Mouse (Mus musculus) layer of hippocampus, postnatal 14 days (tissue): ENCODE data around the gene Usp29. TPM values are rescaled to one million over a fixed set of nuclear protein-coding genes. Genes with fewer than 3 reads are reported as not detected.
A peak's percentile ranks its signal among the peaks of the same experiment; 100 is the strongest.
"Not testable (repeated sequence)": the region's sequence is repeated elsewhere in the genome, so short reads cannot be mapped to it uniquely, and the experiment has no call there.

Experiments used
- DNase-seq, 2 experiments: peaks; one replicate each; pipeline ENCODE4 v3.0.0; 2021 to 2022; ENCODE audit warnings: low spot score in 2 of 2, mixed read lengths in 1 of 2
- total RNA-seq, 2 experiments: library from RNA; stranded (reverse); gene quantifications; 2 replicates each; pipeline ENCODE4 v1.2.3; 2021

The Usp29 gene
- total RNA-seq, 2 experiments from 2014 or later, result 33.7 to 37.1 TPM

DNA sequence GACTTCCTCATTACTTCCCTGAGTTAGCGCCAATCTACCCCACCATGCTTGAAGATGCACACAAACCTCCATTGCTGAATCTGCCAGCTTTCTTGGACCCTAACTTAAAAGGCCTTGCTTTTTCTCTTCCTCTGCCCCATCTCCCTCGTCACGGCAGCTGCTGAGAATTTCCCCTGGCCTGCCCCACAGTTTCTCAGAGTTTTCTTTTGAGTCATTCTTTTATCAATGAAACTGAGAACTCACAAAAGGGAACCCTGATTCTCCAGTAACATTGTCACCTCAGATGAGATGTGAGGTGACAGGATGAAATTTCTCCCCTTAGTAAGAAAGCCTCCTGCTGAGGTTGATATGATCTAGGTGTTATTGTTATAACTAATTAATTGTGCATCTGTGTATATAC is 138.5 kb downstream of the Usp29 start:
- no peak for DNase-seq

DNA sequence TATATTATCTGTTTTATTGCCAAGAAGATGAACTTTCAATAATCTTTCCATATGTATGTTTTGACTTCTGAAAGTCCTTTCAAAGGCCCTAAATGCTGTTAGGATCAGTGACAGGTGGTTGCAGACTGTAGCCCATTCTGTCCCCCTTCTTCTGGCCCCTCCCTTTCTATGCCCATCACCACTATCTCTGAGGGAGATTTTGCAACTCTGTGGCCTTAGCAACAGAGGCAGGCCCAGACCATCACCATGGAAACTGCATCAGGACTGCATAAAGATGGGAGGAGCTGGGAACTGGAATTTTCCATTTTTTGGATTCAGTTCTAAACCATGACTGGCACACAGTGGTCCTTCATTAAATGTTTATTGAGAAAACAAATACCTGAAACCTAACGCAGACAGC is 139.2 kb downstream of the Usp29 start:
- DNase-seq, result peak in 1 of 2 experiments; percentile 31

DNA sequence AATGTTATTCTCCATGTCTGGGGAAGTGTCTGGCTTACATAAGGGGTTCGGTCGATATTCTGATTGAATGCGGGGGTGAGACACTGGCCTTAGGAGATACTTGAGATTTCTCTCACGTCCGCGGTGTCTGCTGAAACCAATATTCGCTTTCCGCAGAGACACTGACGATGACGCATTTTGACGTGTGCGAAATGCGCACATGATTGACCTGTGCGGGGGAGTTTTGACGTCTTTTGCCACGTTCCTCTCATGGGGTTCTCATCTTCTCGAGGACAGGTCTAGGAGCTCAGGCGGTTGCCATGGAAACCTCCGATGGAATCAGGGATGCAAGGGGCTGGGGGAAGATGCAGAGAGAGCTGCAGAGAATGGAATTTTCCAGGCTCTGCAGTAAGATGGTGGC is 144.1 kb downstream of the Usp29 start:
- no peak for DNase-seq

DNA sequence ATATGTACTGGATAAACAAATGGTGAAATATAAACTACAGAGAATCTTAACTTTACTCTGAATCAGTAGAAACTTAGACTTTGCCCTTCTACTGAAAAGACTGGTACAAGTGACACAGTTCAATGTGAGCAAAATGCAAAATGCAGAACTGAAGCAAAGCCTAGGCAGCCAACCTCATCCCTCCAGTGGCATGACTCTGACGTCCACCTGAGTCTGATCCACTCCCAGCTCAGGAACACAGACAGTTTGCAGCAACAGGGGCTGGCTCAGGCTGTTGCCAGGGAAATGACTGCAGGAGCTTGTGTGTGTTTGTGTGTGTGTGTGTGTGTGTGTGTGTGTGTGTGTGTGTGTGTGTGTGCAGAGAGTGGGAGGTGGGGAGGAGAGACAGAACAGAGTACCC is 147.8 kb downstream of the Usp29 start:
- no peak for DNase-seq

DNA sequence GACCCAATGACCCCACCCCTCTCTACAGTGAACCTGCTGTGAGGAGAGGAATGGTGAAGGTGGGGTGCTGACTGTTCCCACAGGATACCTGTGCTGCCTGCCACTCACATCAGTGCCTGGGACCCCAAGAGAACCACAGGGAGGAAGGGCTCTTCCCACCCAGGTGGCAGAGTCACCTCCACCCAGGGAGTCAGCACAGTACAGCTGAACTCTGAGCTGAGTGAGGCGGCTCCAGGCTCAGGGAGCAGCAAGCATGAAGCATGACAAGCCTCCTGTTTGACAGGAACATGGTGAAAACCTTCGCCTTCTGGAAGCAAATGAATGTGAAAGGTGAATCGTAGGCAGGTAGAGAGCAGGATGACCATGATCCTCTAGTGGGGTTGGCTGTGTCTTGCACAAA is 148.5 kb downstream of the Usp29 start:
- DNase-seq, result not testable (repeated sequence)

DNA sequence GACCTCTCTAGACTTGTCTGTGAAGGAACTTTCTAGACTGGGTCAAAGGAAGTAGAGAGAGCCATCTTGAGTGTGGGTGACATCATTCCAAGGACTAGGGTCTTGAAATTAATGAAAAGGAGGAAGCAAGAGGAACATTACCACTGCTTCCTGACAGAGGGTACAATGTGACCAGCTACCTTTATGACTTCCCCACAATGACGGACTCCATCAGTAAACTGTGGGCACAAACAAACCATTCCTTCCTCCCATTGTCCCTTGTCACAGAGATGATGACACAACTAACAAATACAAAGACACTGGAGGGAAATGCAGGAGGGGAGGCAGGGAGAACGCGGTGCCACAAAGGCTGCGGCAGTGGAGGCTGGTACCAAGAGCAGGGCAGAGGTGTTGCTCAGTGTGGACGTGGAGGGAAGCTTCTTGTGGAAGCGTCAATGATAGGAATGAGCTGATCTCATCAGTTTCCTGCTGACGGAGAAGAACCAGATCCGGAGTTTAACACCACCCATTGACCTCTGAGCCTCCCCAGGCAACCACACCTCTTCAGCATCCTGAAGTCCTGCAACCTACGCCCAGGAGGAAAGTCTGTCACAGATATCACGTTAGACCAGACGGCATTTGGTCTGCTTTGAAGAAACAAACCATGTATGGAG is 149.3 kb downstream of the Usp29 start:
- no peak for DNase-seq

DNA sequence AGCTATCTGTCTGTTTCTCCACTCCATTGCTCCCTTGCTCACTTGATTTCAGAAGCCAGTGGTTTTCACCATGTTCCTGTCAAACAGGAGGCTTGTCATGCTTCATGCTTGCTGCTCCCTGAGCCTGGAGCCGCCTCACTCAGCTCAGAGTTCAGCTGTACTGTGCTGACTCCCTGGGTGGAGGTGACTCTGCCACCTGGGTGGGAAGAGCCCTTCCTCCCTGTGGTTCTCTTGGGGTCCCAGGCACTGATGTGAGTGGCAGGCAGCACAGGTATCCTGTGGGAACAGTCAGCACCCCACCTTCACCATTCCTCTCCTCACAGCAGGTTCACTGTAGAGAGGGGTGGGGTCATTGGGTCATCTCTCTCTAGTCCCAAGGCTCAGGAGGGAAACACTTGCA is 150.5 kb downstream of the Usp29 start:
- DNase-seq, result not testable (repeated sequence)

DNA sequence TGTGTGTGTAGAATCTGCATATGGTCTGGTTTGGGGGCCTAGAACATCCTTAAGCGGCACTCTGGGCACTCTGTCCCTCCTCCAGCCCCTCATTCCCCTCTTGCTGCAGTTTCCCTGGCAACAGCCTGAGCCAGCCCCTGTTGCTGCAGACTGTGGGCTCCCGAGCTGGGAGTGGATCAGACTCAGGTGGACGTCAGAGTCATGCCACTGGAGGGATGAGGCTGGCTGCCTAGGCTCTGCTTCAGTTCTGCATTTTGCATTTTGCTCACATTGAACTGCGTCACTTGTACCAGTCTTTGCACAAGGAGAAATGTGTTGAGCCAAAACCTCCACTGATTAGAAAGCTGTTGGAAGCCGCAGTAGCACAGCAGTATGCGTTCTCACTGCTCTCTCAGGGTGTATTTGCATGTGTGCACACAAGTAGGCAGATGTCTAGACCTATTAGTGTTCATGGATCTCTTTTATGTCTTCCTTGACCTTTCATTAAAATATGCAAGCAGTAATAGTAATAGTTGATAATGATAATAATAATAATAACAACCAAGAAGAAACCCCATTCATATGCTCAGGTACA is 151.2 kb downstream of the Usp29 start:
- DNase-seq, result peak; percentile 27 to 41

DNA sequence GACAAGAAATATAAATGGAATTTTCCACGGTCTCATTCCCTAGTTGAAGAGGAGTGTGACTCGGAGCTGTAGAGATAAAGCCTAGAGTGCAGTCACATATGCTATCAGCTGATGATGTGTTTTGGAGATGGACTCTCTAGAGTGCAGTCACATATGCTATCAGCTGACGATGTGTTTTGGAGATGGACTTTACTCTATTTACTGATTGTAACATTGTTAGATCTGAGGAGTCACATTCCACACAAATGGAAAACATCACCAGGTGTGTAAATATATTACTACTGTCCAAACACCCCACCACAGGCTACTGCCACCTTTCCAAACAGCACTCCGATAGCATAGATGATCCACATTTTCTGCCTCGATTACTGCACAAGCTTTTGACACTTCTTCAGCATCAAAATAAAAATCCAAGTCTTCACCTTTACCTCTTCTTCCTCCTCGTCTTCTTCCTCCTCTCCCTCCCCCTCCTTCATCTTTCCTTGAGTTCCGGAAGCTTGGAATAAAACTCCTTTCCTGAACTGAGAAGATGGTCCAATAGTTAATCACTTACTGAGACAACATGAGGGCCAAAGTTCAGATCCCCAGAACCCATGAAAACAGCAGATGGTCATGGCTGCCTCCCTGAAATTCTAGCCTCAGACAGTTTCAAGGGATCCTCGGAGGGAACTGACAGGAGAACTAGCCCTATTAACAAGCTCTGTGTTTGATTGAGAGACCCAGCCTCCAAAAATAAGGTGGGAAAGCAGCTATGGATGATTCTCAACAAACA is 153.2 kb downstream of the Usp29 start:
- DNase-seq, result no peak

DNA sequence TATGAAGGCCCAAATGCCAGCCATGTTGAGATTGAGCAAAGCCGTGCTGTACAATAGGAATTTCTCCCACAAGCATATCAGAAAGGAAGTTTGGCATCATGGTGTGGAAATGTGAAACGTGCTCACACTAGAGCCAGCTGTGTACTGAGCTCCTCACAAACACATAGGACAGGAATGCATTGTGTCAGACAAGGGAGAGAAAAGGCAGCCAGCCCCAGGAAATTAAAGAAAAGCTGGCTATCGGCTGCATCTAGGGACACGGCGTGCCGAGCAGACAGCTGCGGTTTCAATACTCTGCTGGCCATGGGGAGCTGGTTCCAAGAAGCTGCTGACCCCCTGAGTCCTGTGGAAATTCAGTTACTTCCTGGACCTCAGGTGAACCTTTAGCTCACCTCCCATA is 155.0 kb downstream of the Usp29 start:
- DNase-seq, result no peak

DNA sequence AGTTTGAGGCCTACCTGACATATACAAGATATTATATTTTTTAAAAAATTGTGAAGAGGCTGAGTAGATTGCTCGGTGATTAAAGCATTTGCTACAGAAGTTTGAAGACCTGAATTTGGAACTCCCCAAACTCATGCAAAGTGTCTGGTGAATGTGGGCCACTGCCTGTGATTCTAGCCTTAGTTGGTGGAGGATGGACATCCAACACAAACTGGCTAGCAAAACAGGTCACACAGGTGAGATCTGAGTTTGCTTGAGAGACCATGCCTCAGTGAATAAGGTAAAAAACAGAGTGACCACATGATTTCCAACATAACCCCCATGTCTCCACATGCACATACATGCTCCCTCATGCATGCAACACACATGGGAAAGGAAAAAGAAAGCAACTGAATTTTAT is 156.5 kb downstream of the Usp29 start:
- no peak for DNase-seq

DNA sequence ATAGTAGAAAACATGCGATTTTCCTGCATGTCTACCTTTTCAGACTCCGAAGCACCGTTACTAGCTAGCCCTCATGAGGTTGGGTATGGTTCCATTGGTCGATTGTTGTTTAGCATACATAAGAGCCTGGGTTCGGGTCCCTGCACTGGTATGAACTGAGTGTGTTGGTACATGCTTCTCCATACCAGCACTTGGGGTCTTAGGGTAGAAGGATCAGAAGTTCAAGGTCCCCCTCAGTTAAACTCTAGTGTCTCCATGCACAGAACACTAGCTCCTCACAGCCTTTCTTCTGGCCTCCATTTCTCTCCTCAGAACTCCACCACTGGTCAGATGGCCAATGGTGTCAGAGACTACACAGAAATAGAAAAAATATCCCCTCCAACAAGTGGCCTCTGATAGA is 159.5 kb downstream of the Usp29 start:
- no peak for DNase-seq

DNA sequence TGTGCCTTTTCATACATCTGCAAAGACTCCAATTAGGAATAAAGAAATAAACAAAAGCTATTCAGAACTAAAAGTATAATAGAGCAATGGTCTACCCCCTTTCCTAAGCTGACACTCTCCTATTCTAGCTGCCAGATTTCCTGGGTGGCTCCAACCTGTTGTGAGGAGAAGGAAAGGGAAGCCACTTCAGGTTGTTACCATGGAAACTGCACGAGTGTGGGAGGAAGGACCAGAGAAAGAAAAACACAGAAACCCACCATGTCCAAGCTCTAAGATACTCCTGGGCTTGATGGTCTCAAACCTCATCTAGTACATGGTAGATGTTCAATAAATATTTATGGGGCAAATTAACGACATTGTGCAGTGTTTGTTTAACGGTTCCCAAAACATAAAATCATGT is 160.8 kb downstream of the Usp29 start:
- DNase-seq, result no peak

DNA sequence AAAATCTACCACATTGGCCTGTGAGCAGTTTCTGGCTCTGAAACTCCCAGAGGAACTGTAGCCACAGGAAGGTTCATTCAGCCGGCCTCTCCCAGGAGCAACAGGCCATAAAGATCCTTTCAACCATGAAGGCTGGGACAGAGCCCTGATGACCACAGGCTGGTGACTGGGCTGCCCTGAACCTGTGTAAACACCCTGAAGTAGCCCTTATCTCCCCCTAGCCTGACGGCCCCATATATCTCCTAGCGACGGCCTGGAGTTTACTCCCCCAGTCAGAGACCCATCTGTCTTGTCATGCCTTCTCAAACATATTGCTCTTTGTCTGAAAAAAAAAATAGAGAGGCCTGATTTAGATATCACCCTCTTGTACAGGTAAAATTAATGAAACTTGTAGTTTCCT is 166.6 kb downstream of the Usp29 start:
- not testable (repeated sequence) for DNase-seq

DNA sequence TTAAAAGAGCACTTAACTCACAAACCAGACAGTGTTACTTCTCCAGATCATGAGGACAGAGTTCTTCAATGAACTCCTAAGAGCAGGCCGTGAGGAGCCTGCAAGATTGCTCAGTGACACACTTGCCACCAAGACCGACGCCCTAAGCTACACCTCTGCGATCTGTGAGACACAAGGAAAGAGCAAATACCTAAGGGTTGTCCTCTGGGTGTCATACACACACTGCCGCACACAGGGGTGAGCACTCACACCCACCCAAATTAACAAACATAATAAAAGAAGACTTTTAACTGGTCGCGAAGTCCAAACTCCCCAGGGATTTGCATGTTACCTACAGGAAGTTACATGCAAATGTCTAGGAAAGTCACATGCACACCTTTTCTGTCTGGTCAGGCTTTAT is 170.3 kb downstream of the Usp29 start:
- no peak for DNase-seq

DNA sequence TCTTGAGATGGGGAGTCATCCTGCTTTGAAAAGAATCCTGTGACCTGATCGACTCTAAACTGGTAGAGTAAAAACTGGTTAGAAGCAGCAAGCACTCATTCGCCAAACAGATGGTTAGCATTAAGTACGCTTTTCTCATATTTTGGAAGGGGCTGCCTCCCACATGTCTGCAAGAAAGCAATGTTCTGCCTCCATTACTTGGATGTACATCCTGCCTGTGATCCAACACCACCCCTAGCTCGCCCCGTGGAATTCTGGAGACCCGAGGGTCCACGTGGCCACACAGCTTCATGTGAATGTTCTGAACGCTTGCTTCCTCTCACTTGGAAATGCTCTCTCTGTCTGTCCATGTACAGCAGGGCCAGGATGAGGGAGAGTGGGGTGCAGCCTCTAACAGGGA is 173.1 kb downstream of the Usp29 start:
- DNase-seq, result no peak

DNA sequence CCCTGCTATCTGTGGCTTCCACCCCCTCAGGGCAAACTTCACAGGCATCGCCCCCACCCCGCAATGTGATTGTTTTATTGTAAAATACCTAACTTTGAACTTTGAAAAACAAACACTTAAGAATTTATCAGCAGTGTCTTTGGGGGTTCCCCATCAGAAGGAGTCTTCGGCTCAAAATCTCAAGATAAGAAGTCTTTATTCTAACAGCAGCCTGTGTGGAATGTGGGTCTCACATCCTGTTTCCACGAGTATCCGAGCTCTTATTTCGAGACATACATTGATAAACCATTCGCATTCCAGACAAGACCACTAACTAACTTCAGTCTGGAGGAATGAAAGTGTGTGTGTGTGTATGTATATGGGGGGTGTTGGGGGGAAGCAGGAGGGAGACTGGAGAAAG is 180.1 kb downstream of the Usp29 start:
- DNase-seq, result no peak

DNA sequence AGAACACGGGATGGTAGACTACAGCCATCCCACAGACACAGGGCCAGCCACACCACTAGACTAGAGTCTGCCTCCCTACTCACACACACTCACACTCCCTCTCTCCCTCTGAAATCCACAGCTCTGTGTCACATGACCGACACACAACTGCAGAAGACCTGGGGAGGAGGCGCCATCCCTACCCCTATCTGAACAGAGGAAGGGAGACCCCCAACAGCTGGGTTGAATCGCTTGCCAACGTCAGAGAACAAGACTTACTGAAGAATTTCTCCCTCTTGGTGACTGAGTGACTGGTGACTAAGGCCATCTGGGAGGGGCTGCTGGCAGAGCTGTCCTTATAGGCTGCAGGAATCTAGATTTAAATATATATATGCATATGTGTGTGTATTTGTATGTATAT is 181.4 kb downstream of the Usp29 start:
- DNase-seq, result no peak

DNA sequence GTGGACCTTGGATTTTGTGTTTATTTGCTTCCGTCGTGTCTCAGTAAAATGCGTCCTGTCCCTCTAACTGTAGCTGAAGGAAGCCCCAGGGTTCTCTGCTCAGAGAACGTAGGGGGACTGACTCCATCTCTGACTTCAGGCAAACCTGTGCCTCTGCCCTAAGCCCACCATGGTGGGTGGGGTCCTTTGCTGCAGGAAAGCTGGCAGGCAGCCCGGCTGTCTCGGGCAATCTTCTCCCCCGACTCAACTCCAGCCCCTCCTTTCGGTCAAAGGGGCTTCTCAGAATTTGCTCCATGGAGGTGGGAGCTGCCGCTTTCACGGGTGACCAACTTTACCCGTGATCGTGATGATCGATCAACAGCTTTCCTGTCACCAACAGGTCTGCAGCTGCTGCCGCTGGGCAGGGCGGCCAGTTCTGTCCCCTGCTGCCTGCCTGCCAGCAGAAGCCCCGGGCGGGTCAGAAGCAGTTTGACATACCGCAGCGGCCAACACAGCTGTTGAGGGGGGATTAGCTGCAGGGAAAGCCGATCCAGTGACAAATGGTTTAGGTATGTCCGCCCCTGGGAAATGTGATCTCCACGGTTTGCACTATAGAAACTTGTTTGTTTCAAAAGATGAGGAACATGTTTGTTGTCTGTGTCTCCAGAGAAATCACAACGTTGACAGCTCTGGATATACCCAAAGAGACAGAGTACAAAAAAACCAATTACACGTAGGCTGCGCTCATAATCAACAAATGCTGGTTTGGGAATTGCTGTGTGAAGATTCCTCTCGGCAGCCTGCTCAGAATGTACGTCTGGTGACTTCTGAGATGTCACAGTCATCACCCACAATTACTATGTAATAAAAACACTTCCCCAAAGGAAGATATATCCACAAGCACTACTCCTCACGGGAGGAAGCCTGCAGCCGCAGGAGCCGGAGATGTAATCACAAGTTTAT is 183.3 kb downstream of the Usp29 start:
- DNase-seq, result no peak

DNA sequence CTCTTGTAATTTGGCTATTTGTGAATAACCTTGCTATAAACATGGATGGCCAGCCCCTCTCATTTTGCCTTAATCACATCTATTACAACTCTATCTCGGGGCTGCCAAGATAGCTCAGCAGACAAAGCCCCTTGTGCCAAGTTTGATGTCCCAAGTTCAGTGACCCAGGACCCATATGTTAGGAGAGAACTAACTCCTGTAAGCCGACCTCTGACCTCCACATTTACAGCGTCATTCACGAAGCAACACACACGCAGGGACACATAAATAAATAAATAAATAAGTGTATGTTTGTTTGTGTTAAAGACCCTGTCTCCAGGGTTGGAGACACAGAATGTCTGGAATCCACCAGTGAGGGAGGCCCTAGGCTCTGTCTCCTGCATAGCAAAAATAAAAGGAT is 186.7 kb downstream of the Usp29 start:
- DNase-seq, result no peak

DNA sequence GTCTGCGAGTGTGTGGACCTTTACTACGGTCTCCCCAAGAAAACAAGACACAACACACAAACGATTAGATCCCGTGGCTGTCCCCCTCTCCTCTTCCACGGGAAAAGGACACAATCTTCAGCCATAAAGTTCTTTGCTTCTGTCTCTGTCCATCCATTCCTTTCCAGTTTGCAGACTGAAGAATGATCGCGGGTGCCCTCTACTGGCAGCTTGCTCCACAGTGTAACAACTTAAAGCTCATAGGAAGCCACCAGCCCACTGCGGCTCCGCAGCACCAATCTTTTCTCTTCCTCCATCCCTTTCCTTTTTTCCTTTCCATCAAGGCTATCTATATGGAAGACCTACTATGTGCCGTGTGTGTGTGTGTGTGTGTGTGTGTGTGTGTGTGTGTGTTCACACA is 187.9 kb downstream of the Usp29 start:
- DNase-seq, result peak; percentile 87 to 93
